Mouse (Mus musculus) stomach, postnatal 0 days (tissue): ENCODE data around the gene Necap2. TPM values are rescaled to one million over a fixed set of nuclear protein-coding genes. Genes with fewer than 3 reads are reported as not detected.

Source experiments
- ATAC-seq: fragments of 200-750 bp; cut with Nextera tagmentation; 2 replicates; pipeline ENCODE4 v1.8.0; 2017; ENCODE audit not compliant: low FRiP score, low TSS enrichment
- DNase-seq: peaks from one replicate; pipeline ENCODE4 v3.0.0-alpha.2; 2016; ENCODE audit warnings: low spot score
- H3K27ac ChIP-seq: fragments of 300-500 bp; sonication (generic); replicated peaks from 2 replicates; pipeline ENCODE4 v1.5.1; 2014; ENCODE audit warnings: mild to moderate bottlenecking, control low read depth
- H3K27me3 ChIP-seq: fragments of 300-500 bp; sonication (generic); 2 replicates; pipeline ENCODE4 v1.6.1; 2014; ENCODE audit warnings: low read length; ENCODE audit not compliant: control insufficient read depth, insufficient read depth
- H3K36me3 ChIP-seq: fragments of 300-500 bp; sonication (generic); 2 replicates; pipeline ENCODE4 v1.6.1; 2014; ENCODE audit warnings: low read length, mixed read lengths; ENCODE audit not compliant: control insufficient read depth, insufficient read depth
- H3K4me1 ChIP-seq: fragments of 300-500 bp; sonication (generic); replicated peaks from 2 replicates; pipeline ENCODE4 v1.6.1; 2014; ENCODE audit warnings: antibody characterized with exemption; ENCODE audit not compliant: control insufficient read depth, insufficient read depth
- H3K4me2 ChIP-seq: fragments of 300-500 bp; sonication (generic); replicated peaks from 2 replicates; pipeline ENCODE4 v1.6.1; 2014; ENCODE audit warnings: low read depth, mild to moderate bottlenecking, control low read depth, moderate library complexity
- H3K4me3 ChIP-seq: fragments of 300-500 bp; sonication (generic); 2 replicates; pipeline ENCODE4 v1.5.1; 2014; ENCODE audit warnings: low read depth, low read length, control low read depth
- H3K9ac ChIP-seq: fragments of 300-500 bp; sonication (generic); 2 replicates; pipeline ENCODE4 v1.6.1; 2014; ENCODE audit warnings: mild to moderate bottlenecking, low read length, control low read depth, mixed read lengths
- H3K9me3 ChIP-seq: fragments of 300-500 bp; sonication (generic); 2 replicates; pipeline ENCODE4 v1.6.1; 2016; ENCODE audit warnings: low read length; ENCODE audit not compliant: control insufficient read depth
- CTCF ChIP-seq: IDR thresholded peaks from 2 replicates; pipeline ENCODE4 v1.5.1; 2016; ENCODE audit warnings: antibody characterized with exemption, low read depth, mild to moderate bottlenecking, moderate library complexity
- EP300 ChIP-seq: optimal IDR thresholded peaks from 2 replicates; pipeline ENCODE3; 2016; ENCODE audit warnings: antibody characterized with exemption
- WGBS: fragments of 180-500 bp; shearing (Covaris S2); extraction: QIAGEN DNeasy Blood & Tissue Kit; methylation state at CpG from one replicate; pipeline ENCODE4 v1.1.7; 2014; 5-methylcytosine and 5-hydroxymethylcytosine counted together
- polyA plus RNA-seq: library from polyadenylated mRNA; unstranded; fragments of >200 nt; fragmentation: Nextera tagmentation; extraction: Ambion mirVana; gene quantifications from 2 replicates; pipeline ENCODE4 v1.2.1, GENCODE M21; 2015

The Necap2 gene
- polyA plus RNA-seq, 1 experiment from 2014 or later, result 77.7 TPM

GRCm38 (mm10) chr4:141021614-141021929, 56.6 kb downstream of the Necap2 start:
- peak overlapping the region; percentile 89 for H3K27ac ChIP-seq
- H3K9me3 ChIP-seq, result no peaks in the 10 kb centered on the region
- TF ChIP-seq EP300, result no peak
- no peak for DNase-seq
- no peaks in the 10 kb centered on the region for H3K36me3 ChIP-seq
- 51% methylated on average over 11 of the region's 11 CpGs for WGBS
- ATAC-seq, result no peak
- no peaks in the 10 kb centered on the region for H3K27me3 ChIP-seq
- no peak overlapping the region for H3K4me2 ChIP-seq
- no peak overlapping the region for H3K4me3 ChIP-seq
- peaks cover 6% of the 10 kb centered on the region for H3K4me1 ChIP-seq
- peak overlapping the region; percentile 23; the same call in 1 of the 2 replicates for H3K9ac ChIP-seq

GRCm38 (mm10) chr4:141020811-141021613, 57.1 kb downstream of the Necap2 start:
- no peaks in the 10 kb centered on the region for H3K36me3 ChIP-seq
- H3K4me2 ChIP-seq, result peak overlapping the region; percentile 34
- no peaks in the 10 kb centered on the region for H3K27me3 ChIP-seq
- H3K9me3 ChIP-seq, result no peaks in the 10 kb centered on the region
- H3K9ac ChIP-seq, result peak overlapping the region; percentile 23; the same call in 1 of the 2 replicates
- DNase-seq (peak; percentile 72), ATAC-seq (peak; percentile 38; the same call in 1 of the 2 replicates)
- 25% methylated on average over 14 of the region's 14 CpGs for WGBS
- TF ChIP-seq CTCF (no peak), EP300 (no peak)
- no peak overlapping the region for H3K4me3 ChIP-seq
- peak overlapping the region; percentile 89 for H3K27ac ChIP-seq
- peaks cover 6% of the 10 kb centered on the region for H3K4me1 ChIP-seq

- Histone ChIP-seq H3K4me2 (no peak overlapping the region), H3K9ac (no peak overlapping the region), H3K4me3 (no peak overlapping the region), H3K36me3 (no peaks in the 10 kb centered on the region), H3K27me3 (no peaks in the 10 kb centered on the region), H3K27ac (peak overlapping the region; percentile 89), H3K9me3 (no peaks in the 10 kb centered on the region), H3K4me1 (peaks cover 6% of the 10 kb centered on the region)
- no peak for ATAC-seq
- DNase-seq, result no peak
- no peak for TF ChIP-seq EP300
- 72% methylated on average over 17 of the region's 17 CpGs for WGBS
Measured at GRCm38 (mm10) chr4:141020220-141020619, 57.9 kb downstream of the Necap2 start.

- Histone ChIP-seq H3K9ac (no peak overlapping the region), H3K9me3 (no peaks in the 10 kb centered on the region), H3K4me3 (no peak overlapping the region), H3K4me2 (no peak overlapping the region), H3K36me3 (peaks cover 2% of the 10 kb centered on the region; the same call in 1 of the 2 replicates), H3K4me1 (peaks cover 3% of the 10 kb centered on the region), H3K27ac (no peak overlapping the region), H3K27me3 (no peaks in the 10 kb centered on the region)
- 80% methylated on average over 29 of the region's 29 CpGs for WGBS
- DNase-seq (no peak), ATAC-seq (no peak)
- TF ChIP-seq CTCF, result no peak
- no peak for TF ChIP-seq EP300
Measured at GRCm38 (mm10) chr4:141017657-141018436, 60.3 kb downstream of the Necap2 start.

Other genes starting within 250 kb of the Necap2 start
- gene Padi1, start 232.6 kb downstream of the Necap2 start, polyA plus RNA-seq, result 1.3 and 2.1 TPM in 2 replicates
- gene Padi2, start 172.0 kb downstream of the Necap2 start, polyA plus RNA-seq, result 0.64 and 0.69 TPM in 2 replicates
- gene Sdhb, start 117.2 kb downstream of the Necap2 start, polyA plus RNA-seq, result 374 and 382 TPM in 2 replicates
- 14.4 and 15.9 TPM in 2 replicates for gene Atp13a2, start 91.5 kb downstream of the Necap2 start, polyA plus RNA-seq
- gene Mfap2, start 67.9 kb downstream of the Necap2 start, polyA plus RNA-seq, result 244 and 247 TPM in 2 replicates
- gene Crocc, start 17.8 kb downstream of the Necap2 start, polyA plus RNA-seq, result 1.4 and 1.6 TPM in 2 replicates
- gene Spata21, start 10.0 kb upstream of the Necap2 start, polyA plus RNA-seq, result 0.05 and 0.11 TPM in 2 replicates
- gene Szrd1, start 61.4 kb upstream of the Necap2 start, polyA plus RNA-seq, result 28.6 and 29.6 TPM in 2 replicates
- gene Fbxo42, start 69.6 kb upstream of the Necap2 start, polyA plus RNA-seq, result 9.8 and 11.5 TPM in 2 replicates
- 1.8 and 2.3 TPM in 2 replicates for gene Rsg1, start 135.6 kb upstream of the Necap2 start, polyA plus RNA-seq
- gene Arhgef19, start 161.1 kb upstream of the Necap2 start, polyA plus RNA-seq, result 6.6 and 9.2 TPM in 2 replicates
- 3.9 and 4.9 TPM in 2 replicates for gene Epha2, start 222.9 kb upstream of the Necap2 start, polyA plus RNA-seq